Mouse (Mus musculus) lung, adult 2 months (tissue): ENCODE measurements around the gene Cpa1.

Experiments
- CTCF ChIP-seq: fragments of 200-500 bp; IDR thresholded peaks from 2 replicates; pipeline ENCODE4 v1.5.1; 2011; ENCODE audit warnings: mild to moderate bottlenecking, low read length, control low read depth; ENCODE audit not compliant: insufficient read depth
- POLR2A ChIP-seq: fragments of 200-500 bp; IDR thresholded peaks from 2 replicates; pipeline ENCODE4 v1.6.1; 2011; ENCODE audit warnings: low read depth, mild to moderate bottlenecking, control low read depth, low read length, borderline replicate concordance; ENCODE audit errors: extremely low read depth

GRCm38 (mm10) chr6:30666043-30666442 lies 27.0 kb downstream of the Cpa1 start:
- no peak for TF ChIP-seq POLR2A
- TF ChIP-seq CTCF, result no peak
